Mouse (Mus musculus): ENCODE results near the gene Scrn2. TPM values are rescaled to one million over a fixed set of nuclear protein-coding genes. Genes with fewer than 3 reads are reported as not detected.

Gene Scrn2
- polyA plus RNA-seq, 1 experiment, result 0.27 TPM

DNA sequence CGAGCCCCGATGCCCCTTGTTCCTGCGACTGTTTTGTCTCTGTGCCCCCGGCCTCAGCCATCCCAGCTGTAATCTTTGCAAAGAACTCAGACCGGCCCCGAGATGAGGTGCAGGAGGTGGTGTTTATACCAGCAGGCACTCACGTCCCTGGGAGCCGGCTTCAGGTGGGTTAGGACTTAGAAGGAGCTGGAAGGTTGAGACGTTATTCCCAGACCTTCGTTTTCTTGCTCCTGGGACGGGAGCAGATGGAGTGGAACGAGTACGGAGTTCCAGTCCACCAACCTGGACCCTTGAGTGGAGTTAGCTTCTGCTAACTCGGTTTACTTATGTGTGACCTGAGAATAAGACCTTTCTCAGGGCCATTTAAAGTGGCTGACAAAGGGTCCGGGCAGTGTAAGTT, 688 bp downstream of the Scrn2 start:
- H3K36me3 ChIP-seq (ENCODE audit: control insufficient read depth), result peaks cover 3% of the 10 kb centered on the region; the same call in 1 of the 2 replicates
- H3K27me3 ChIP-seq (ENCODE audit: control insufficient read depth), result peaks cover 10% of the 10 kb centered on the region
- H3K4me1 ChIP-seq (ENCODE audit: control insufficient read depth), result peaks cover 25% of the 10 kb centered on the region
- TF ChIP-seq GATA1 (IDR thresholded peaks at IDR 0.05; ENCODE audit: low read length), result no peak
- no peaks in the 10 kb centered on the region for H3K9me3 ChIP-seq (ENCODE audit: control insufficient read depth, low read length)
- H3K4me3 ChIP-seq (replicated peaks), result peak overlapping the region; percentile 67

DNA sequence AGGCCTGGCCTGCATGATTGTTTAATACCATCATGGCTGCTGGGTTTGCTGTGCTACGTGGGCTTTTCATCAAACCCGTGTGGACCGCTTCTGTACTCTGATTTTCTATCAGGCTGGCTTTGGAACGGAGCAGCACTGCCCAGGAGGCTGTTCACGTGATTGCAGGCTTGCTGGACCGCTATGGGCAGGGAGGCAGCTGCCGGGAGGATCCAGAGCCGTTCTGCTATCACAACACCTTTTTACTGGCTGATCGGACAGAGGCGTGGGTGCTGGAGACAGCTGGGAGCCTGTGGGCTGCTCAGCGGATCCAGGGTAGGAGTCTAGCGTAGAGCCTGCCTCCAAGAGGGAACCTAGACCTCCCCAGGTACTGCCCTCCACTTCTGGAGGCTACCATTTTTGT, 2.2 kb downstream of the Scrn2 start:
- H3K9me3 ChIP-seq (ENCODE audit: control insufficient read depth, low read length), result no peaks in the 10 kb centered on the region
- H3K4me3 ChIP-seq (replicated peaks), result no peak overlapping the region
- H3K4me1 ChIP-seq (ENCODE audit: control insufficient read depth), result peaks cover 17% of the 10 kb centered on the region
- no peak for TF ChIP-seq TAL1 (IDR thresholded peaks at IDR 0.05; ENCODE audit: low read length)
- no peak for TF ChIP-seq GATA1 (IDR thresholded peaks at IDR 0.05; ENCODE audit: low read length)
- H3K36me3 ChIP-seq (ENCODE audit: control insufficient read depth), result peaks cover 3% of the 10 kb centered on the region; the same call in 1 of the 2 replicates
- peaks cover 1% of the 10 kb centered on the region; the same call in 1 of the 2 replicates for H3K27me3 ChIP-seq (ENCODE audit: control insufficient read depth)

GRCm38 (mm10) chr11:97032499-97032898, 2.8 kb downstream of the Scrn2 start:
- no peak for TF ChIP-seq TAL1 (IDR thresholded peaks at IDR 0.05; ENCODE audit: low read length)
- TF ChIP-seq GATA1 (IDR thresholded peaks at IDR 0.05; ENCODE audit: low read length), result no peak

DNA sequence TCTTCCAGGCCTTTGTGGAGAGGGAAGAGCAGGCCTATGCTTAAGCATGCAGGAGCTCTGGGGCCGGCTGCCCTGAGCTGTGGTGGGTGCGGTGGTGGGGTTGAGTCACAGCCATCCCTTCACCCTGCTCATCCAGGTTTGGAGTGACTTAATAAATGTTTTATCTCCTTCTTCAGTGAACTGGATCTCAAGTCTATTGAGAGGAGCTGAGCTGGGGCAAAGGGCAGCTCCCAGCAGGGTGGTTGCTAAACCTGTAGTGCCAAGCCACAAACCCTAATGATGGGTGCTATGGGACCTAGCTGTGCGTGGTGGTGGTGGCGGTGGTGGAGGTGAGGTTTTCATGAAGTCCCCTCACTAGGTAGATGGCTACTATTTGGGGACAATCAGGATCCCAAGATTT, 4.0 kb downstream of the Scrn2 start:
- H3K27me3 ChIP-seq (ENCODE audit: control insufficient read depth), result no peaks in the 10 kb centered on the region
- TF ChIP-seq GATA1 (IDR thresholded peaks at IDR 0.05; ENCODE audit: low read length) (no peak), TAL1 (IDR thresholded peaks at IDR 0.05; ENCODE audit: low read length) (no peak)
- no peaks in the 10 kb centered on the region for H3K9me3 ChIP-seq (ENCODE audit: control insufficient read depth, low read length)

More at GRCm38 (mm10) chr11:97032499-97032898, 2.8 kb downstream of the Scrn2 start:
- Histone ChIP-seq H3K9me3 (ENCODE audit: control insufficient read depth, low read length) (no peaks in the 10 kb centered on the region), H3K4me1 (ENCODE audit: control insufficient read depth) (peaks cover 17% of the 10 kb centered on the region), H3K36me3 (ENCODE audit: control insufficient read depth) (peaks cover 3% of the 10 kb centered on the region; the same call in 1 of the 2 replicates), H3K4me3 (replicated peaks) (no peak overlapping the region), H3K27me3 (ENCODE audit: control insufficient read depth) (no peaks in the 10 kb centered on the region)

DNA sequence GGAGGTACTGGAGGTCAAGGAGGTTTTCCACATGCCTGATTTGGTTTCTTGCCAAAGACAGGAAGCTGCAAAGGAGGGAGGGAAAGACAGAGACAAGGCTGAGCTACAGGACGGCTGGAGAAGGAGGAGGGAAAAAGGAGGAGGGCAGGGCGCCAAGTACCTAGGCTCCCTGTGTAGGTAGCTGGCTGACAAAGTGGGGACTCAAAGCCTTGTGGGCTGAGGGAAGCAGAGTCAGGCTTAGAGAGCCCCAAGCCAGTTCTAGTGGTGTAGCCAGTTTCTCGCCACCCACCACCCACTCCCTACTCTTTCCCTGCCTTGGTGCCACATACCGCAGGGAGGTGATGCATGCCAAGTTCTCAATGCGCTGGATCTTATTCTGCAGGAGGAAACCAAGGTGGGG, 6.4 kb downstream of the Scrn2 start:
- Histone ChIP-seq H3K4me3 (replicated peaks) (no peak overlapping the region), H3K9me3 (ENCODE audit: control insufficient read depth, low read length) (no peaks in the 10 kb centered on the region), H3K4me1 (ENCODE audit: control insufficient read depth) (peaks cover 12% of the 10 kb centered on the region), H3K36me3 (ENCODE audit: control insufficient read depth) (peaks cover 3% of the 10 kb centered on the region; the same call in 1 of the 2 replicates), H3K27me3 (ENCODE audit: control insufficient read depth) (no peaks in the 10 kb centered on the region)
- TF ChIP-seq GATA1 (IDR thresholded peaks at IDR 0.05; ENCODE audit: low read length), result no peak

More for the DNA sequence above, 4.0 kb downstream of the Scrn2 start:
- H3K4me1 ChIP-seq (ENCODE audit: control insufficient read depth), result peaks cover 17% of the 10 kb centered on the region
- H3K36me3 ChIP-seq (ENCODE audit: control insufficient read depth), result peaks cover 3% of the 10 kb centered on the region; the same call in 1 of the 2 replicates
- no peak overlapping the region for H3K4me3 ChIP-seq (replicated peaks)

- Histone ChIP-seq H3K4me1 (ENCODE audit: control insufficient read depth) (peaks cover 30% of the 10 kb centered on the region), H3K36me3 (ENCODE audit: control insufficient read depth) (peaks cover 3% of the 10 kb centered on the region), H3K4me3 (replicated peaks) (no peak overlapping the region), H3K27me3 (ENCODE audit: control insufficient read depth) (no peaks in the 10 kb centered on the region), H3K9me3 (ENCODE audit: control insufficient read depth, low read length) (no peaks in the 10 kb centered on the region)
- TF ChIP-seq GATA1 (IDR thresholded peaks at IDR 0.05; ENCODE audit: low read length) (no peak), TAL1 (IDR thresholded peaks at IDR 0.05; ENCODE audit: low read length) (no peak)
These were observed 9.1 kb downstream of the Scrn2 start for GRCm38 (mm10) chr11:97038881-97039280.

DNA sequence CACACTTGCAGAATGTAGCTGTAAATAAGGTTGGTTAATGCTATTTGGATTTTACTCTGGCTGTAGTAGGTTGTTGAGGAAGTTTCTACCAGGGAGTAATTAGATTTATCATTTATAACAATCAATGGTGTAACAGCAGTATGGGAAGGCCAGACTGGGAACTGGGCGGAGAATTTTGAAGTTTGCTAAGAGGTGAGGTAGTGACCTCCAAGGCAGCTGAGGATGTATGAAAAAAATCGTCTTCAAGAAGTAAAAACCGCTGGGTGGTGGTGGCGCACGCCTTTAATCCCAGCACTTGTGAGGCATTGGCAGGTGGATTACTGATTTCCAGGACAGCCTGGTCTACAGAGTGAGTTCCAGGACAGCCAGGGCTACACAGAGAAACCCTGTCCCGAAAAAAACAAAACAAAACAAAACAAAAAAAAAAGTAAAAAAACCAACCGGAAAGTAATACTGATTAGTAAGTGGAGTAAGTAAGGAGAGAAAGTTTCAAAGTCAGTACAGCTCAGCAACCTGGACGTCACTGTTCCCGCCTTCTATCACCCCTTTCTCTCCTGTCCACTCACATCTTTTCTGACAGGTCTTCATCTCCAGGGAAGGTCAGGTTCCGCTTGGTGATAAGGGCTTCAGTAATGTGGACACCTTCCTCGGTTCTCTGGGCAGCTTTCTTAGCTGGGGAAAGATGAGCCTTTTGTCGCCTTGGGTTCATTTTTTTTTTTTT, 10.7 kb downstream of the Scrn2 start:
- H3K27me3 ChIP-seq (ENCODE audit: control insufficient read depth), result no peaks in the 10 kb centered on the region
- peak overlapping the region; percentile 92 for H3K4me3 ChIP-seq (replicated peaks)
- H3K4me1 ChIP-seq (ENCODE audit: control insufficient read depth), result peaks cover 33% of the 10 kb centered on the region
- H3K36me3 ChIP-seq (ENCODE audit: control insufficient read depth), result peaks cover 13% of the 10 kb centered on the region
- no peaks in the 10 kb centered on the region for H3K9me3 ChIP-seq (ENCODE audit: control insufficient read depth, low read length)
- TF ChIP-seq TAL1 (IDR thresholded peaks at IDR 0.05; ENCODE audit: low read length) (no peak), GATA1 (IDR thresholded peaks at IDR 0.05; ENCODE audit: low read length) (no peak)

GRCm38 (mm10) chr11:97041022-97041899, 11.5 kb downstream of the Scrn2 start, which contains the start of the genes Lrrc46 and Mrpl10:
Gene Lrrc46, minus strand, starts transcription at chr11:97041407.
Gene Mrpl10, plus strand, starts transcription at chr11:97041560.
- H3K27me3 ChIP-seq (ENCODE audit: control insufficient read depth), result no peaks in the 10 kb centered on the region
- TF ChIP-seq GATA1 (IDR thresholded peaks at IDR 0.05; ENCODE audit: low read length), result no peak
- peaks cover 33% of the 10 kb centered on the region for H3K4me1 ChIP-seq (ENCODE audit: control insufficient read depth)
- H3K36me3 ChIP-seq (ENCODE audit: control insufficient read depth), result peaks cover 17% of the 10 kb centered on the region
- peak within 1 kb of the TSS; percentile 92 for H3K4me3 ChIP-seq (replicated peaks)
- H3K9me3 ChIP-seq (ENCODE audit: control insufficient read depth, low read length), result no peaks in the 10 kb centered on the region

- no peaks in the 10 kb centered on the region for H3K27me3 ChIP-seq (ENCODE audit: control insufficient read depth)
- peaks cover 33% of the 10 kb centered on the region for H3K4me1 ChIP-seq (ENCODE audit: control insufficient read depth)
- H3K9me3 ChIP-seq (ENCODE audit: control insufficient read depth, low read length), result no peaks in the 10 kb centered on the region
- peaks cover 38% of the 10 kb centered on the region for H3K36me3 ChIP-seq (ENCODE audit: control insufficient read depth)
- no peak for TF ChIP-seq GATA1 (IDR thresholded peaks at IDR 0.05; ENCODE audit: low read length)
- TF ChIP-seq TAL1 (IDR thresholded peaks at IDR 0.05; ENCODE audit: low read length), result no peak
- H3K4me3 ChIP-seq (replicated peaks), result no peak overlapping the region
These were observed 15.2 kb downstream of the Scrn2 start for GRCm38 (mm10) chr11:97044902-97045301.
